Mouse (Mus musculus): Measurements from ENCODE around the gene Csmd2. TPM values are rescaled to one million over a fixed set of nuclear protein-coding genes. Genes with fewer than 3 reads are reported as not detected.

Gene Csmd2
- polyA plus RNA-seq, 1 experiment from 2014 or later, result 0.05 TPM

- H3K27me3 ChIP-seq (replicated peaks; ENCODE audit: insufficient read depth, low read length), result no peaks in the 10 kb centered on the region
- DNase-seq (ENCODE audit: low spot score) (no peak), ATAC-seq (no peak)
- no peaks in the 10 kb centered on the region for H3K4me1 ChIP-seq (ENCODE audit: insufficient read depth, low read depth, low read length)
- H3K4me3 ChIP-seq (ENCODE audit: low read depth, low read length), result no peak overlapping the region
- no peak overlapping the region for H3K9ac ChIP-seq (replicated peaks; ENCODE audit: low read depth)
- no peak overlapping the region for H3K27ac ChIP-seq (ENCODE audit: low read length)
- H3K4me2 ChIP-seq (replicated peaks; ENCODE audit: low read depth, low read length), result no peak overlapping the region
- H3K36me3 ChIP-seq (ENCODE audit: insufficient read depth, low read length), result no peaks in the 10 kb centered on the region
- WGBS, result 83% methylated on average over 5 of the region's 5 CpGs
- no peaks in the 10 kb centered on the region for H3K9me3 ChIP-seq (ENCODE audit: low read length)
- TF ChIP-seq EP300 (IDR thresholded peaks at IDR 0.05) (no peak), CTCF (IDR thresholded peaks at IDR 0.05) (no peak)
These were observed 111.9 kb downstream of the Csmd2 start for GRCm38 (mm10) chr4:128099515-128099914.

- WGBS, result 65% methylated on average over 5 of the region's 5 CpGs
These were observed 112.9 kb downstream of the Csmd2 start for GRCm38 (mm10) chr4:128100541-128100940.

GRCm38 (mm10) chr4:128116331-128116730 is 128.7 kb downstream of the Csmd2 start:
- H3K27me3 ChIP-seq (replicated peaks; ENCODE audit: insufficient read depth, low read length), result no peaks in the 10 kb centered on the region
- no peak overlapping the region for H3K9ac ChIP-seq (replicated peaks; ENCODE audit: low read depth)
- ATAC-seq (no peak), DNase-seq (ENCODE audit: low spot score) (no peak)
- H3K4me1 ChIP-seq (ENCODE audit: insufficient read depth, low read depth, low read length), result no peaks in the 10 kb centered on the region
- H3K4me2 ChIP-seq (replicated peaks; ENCODE audit: low read depth, low read length), result no peak overlapping the region
- no peaks in the 10 kb centered on the region for H3K36me3 ChIP-seq (ENCODE audit: insufficient read depth, low read length)
- no peak overlapping the region for H3K4me3 ChIP-seq (ENCODE audit: low read depth, low read length)
- TF ChIP-seq CTCF (IDR thresholded peaks at IDR 0.05), result no peak
- TF ChIP-seq EP300 (IDR thresholded peaks at IDR 0.05), result no peak
- H3K9me3 ChIP-seq (ENCODE audit: low read length), result no peaks in the 10 kb centered on the region
- H3K27ac ChIP-seq (ENCODE audit: low read length), result no peak overlapping the region
- WGBS, result 28% methylated on average over 7 of the region's 7 CpGs

More at GRCm38 (mm10) chr4:128100541-128100940, 112.9 kb downstream of the Csmd2 start:
- DNase-seq (ENCODE audit: low spot score), result no peak
- no peak overlapping the region for H3K27ac ChIP-seq (ENCODE audit: low read length)
- H3K4me1 ChIP-seq (ENCODE audit: insufficient read depth, low read depth, low read length), result no peaks in the 10 kb centered on the region
- H3K4me3 ChIP-seq (ENCODE audit: low read depth, low read length), result no peak overlapping the region
- H3K27me3 ChIP-seq (replicated peaks; ENCODE audit: insufficient read depth, low read length), result no peaks in the 10 kb centered on the region
- no peaks in the 10 kb centered on the region for H3K36me3 ChIP-seq (ENCODE audit: insufficient read depth, low read length)
- no peak overlapping the region for H3K4me2 ChIP-seq (replicated peaks; ENCODE audit: low read depth, low read length)
- ATAC-seq, result no peak
- TF ChIP-seq CTCF (IDR thresholded peaks at IDR 0.05), result no peak
- TF ChIP-seq EP300 (IDR thresholded peaks at IDR 0.05), result no peak
- no peaks in the 10 kb centered on the region for H3K9me3 ChIP-seq (ENCODE audit: low read length)
- no peak overlapping the region for H3K9ac ChIP-seq (replicated peaks; ENCODE audit: low read depth)

- DNase-seq (ENCODE audit: low spot score) (no peak), ATAC-seq (no peak)
- no peaks in the 10 kb centered on the region for H3K36me3 ChIP-seq (ENCODE audit: insufficient read depth, low read length)
- no peaks in the 10 kb centered on the region for H3K4me1 ChIP-seq (ENCODE audit: insufficient read depth, low read depth, low read length)
- no peak overlapping the region for H3K9ac ChIP-seq (replicated peaks; ENCODE audit: low read depth)
- no peaks in the 10 kb centered on the region for H3K27me3 ChIP-seq (replicated peaks; ENCODE audit: insufficient read depth, low read length)
- no peak overlapping the region for H3K4me2 ChIP-seq (replicated peaks; ENCODE audit: low read depth, low read length)
- TF ChIP-seq EP300 (IDR thresholded peaks at IDR 0.05) (no peak), CTCF (IDR thresholded peaks at IDR 0.05) (no peak)
- 60% methylated on average over 8 of the region's 8 CpGs for WGBS
- no peak overlapping the region for H3K4me3 ChIP-seq (ENCODE audit: low read depth, low read length)
- H3K27ac ChIP-seq (ENCODE audit: low read length), result no peak overlapping the region
- H3K9me3 ChIP-seq (ENCODE audit: low read length), result no peaks in the 10 kb centered on the region
These were observed 135.6 kb downstream of the Csmd2 start for GRCm38 (mm10) chr4:128123281-128123680.

GRCm38 (mm10) chr4:128124738-128125137 is 137.1 kb downstream of the Csmd2 start:
- no peak for ATAC-seq
- DNase-seq (ENCODE audit: low spot score), result no peak
- H3K4me3 ChIP-seq (ENCODE audit: low read depth, low read length), result no peak overlapping the region
- no peak overlapping the region for H3K4me2 ChIP-seq (replicated peaks; ENCODE audit: low read depth, low read length)
- 83% methylated on average over 4 of the region's 4 CpGs for WGBS
- H3K27ac ChIP-seq (ENCODE audit: low read length), result no peak overlapping the region
- no peak for TF ChIP-seq CTCF (IDR thresholded peaks at IDR 0.05)
- no peaks in the 10 kb centered on the region for H3K36me3 ChIP-seq (ENCODE audit: insufficient read depth, low read length)
- no peaks in the 10 kb centered on the region for H3K9me3 ChIP-seq (ENCODE audit: low read length)
- no peak overlapping the region for H3K9ac ChIP-seq (replicated peaks; ENCODE audit: low read depth)
- no peaks in the 10 kb centered on the region for H3K27me3 ChIP-seq (replicated peaks; ENCODE audit: insufficient read depth, low read length)
- H3K4me1 ChIP-seq (ENCODE audit: insufficient read depth, low read depth, low read length), result no peaks in the 10 kb centered on the region

- ATAC-seq (no peak), DNase-seq (ENCODE audit: low spot score) (no peak)
- no peak overlapping the region for H3K4me2 ChIP-seq (replicated peaks; ENCODE audit: low read depth, low read length)
- no peaks in the 10 kb centered on the region for H3K36me3 ChIP-seq (ENCODE audit: insufficient read depth, low read length)
- H3K27ac ChIP-seq (ENCODE audit: low read length), result no peak overlapping the region
- H3K9me3 ChIP-seq (ENCODE audit: low read length), result no peaks in the 10 kb centered on the region
- no peak overlapping the region for H3K9ac ChIP-seq (replicated peaks; ENCODE audit: low read depth)
- no peaks in the 10 kb centered on the region for H3K27me3 ChIP-seq (replicated peaks; ENCODE audit: insufficient read depth, low read length)
- no peak for TF ChIP-seq CTCF (IDR thresholded peaks at IDR 0.05)
- no peak for TF ChIP-seq EP300 (IDR thresholded peaks at IDR 0.05)
- H3K4me3 ChIP-seq (ENCODE audit: low read depth, low read length), result no peak overlapping the region
- 69% methylated on average over 6 of the region's 6 CpGs for WGBS
- no peaks in the 10 kb centered on the region for H3K4me1 ChIP-seq (ENCODE audit: insufficient read depth, low read depth, low read length)
These were observed 140.9 kb downstream of the Csmd2 start for GRCm38 (mm10) chr4:128128546-128128945.

GRCm38 (mm10) chr4:128130611-128131142 is 143.0 kb downstream of the Csmd2 start:
- 65% methylated on average over 4 of the region's 4 CpGs for WGBS
- TF ChIP-seq EP300 (IDR thresholded peaks at IDR 0.05), result no peak
- TF ChIP-seq CTCF (IDR thresholded peaks at IDR 0.05), result no peak
- no peak overlapping the region for H3K4me2 ChIP-seq (replicated peaks; ENCODE audit: low read depth, low read length)
- H3K9me3 ChIP-seq (ENCODE audit: low read length), result no peaks in the 10 kb centered on the region
- H3K27ac ChIP-seq (ENCODE audit: low read length), result no peak overlapping the region
- no peaks in the 10 kb centered on the region for H3K27me3 ChIP-seq (replicated peaks; ENCODE audit: insufficient read depth, low read length)
- H3K4me1 ChIP-seq (ENCODE audit: insufficient read depth, low read depth, low read length), result no peaks in the 10 kb centered on the region
- H3K9ac ChIP-seq (replicated peaks; ENCODE audit: low read depth), result no peak overlapping the region
- H3K4me3 ChIP-seq (ENCODE audit: low read depth, low read length), result no peak overlapping the region
- DNase-seq (ENCODE audit: low spot score) (no peak), ATAC-seq (no peak)
- no peaks in the 10 kb centered on the region for H3K36me3 ChIP-seq (ENCODE audit: insufficient read depth, low read length)
